Mouse (Mus musculus): ENCODE measurements at regions not wholly inside any gene's neighbourhood (a gene's known extent, or its start where the extent isn't known, plus 50 kb on each side); places are given as distances from the start of the nearest gene placed in this dataset.
A peak's percentile ranks its signal among the peaks of the same experiment; 100 is the strongest.

- DNase-seq (ENCODE audit: low read depth, low spot score): no peak
Observed at GRCm38 (mm10) chr2:158909086-158909485, 114.5 kb downstream of the Dhx35 start.

- no peak for DNase-seq (ENCODE audit: low read depth, low spot score)
Observed at GRCm38 (mm10) chr2:158910325-158910724, 115.7 kb downstream of the Dhx35 start.

- no peak for DNase-seq (ENCODE audit: low read depth, low spot score)
Observed at GRCm38 (mm10) chr2:158911191-158911590, 116.6 kb downstream of the Dhx35 start.

GRCm38 (mm10) chr2:158912631-158913258 is 118.1 kb downstream of the Dhx35 start:
- DNase-seq (ENCODE audit: low read depth, low spot score): peak; percentile 46

GRCm38 (mm10) chr2:158917398-158917797 is 122.8 kb downstream of the Dhx35 start:
- DNase-seq (ENCODE audit: low read depth, low spot score): no peak

- no peak for DNase-seq (ENCODE audit: low read depth, low spot score)
Observed at GRCm38 (mm10) chr2:158918312-158918711, 123.7 kb downstream of the Dhx35 start.

- no peak for DNase-seq (ENCODE audit: low read depth, low spot score)
Observed at GRCm38 (mm10) chr2:158921342-158922255, 127.0 kb downstream of the Dhx35 start.

GRCm38 (mm10) chr2:158922766-158923165 is 128.2 kb downstream of the Dhx35 start:
- no peak for DNase-seq (ENCODE audit: low read depth, low spot score)

- DNase-seq (ENCODE audit: low read depth, low spot score): no peak
Observed at GRCm38 (mm10) chr2:158929507-158929906, 134.9 kb downstream of the Dhx35 start.

GRCm38 (mm10) chr2:158937948-158938565 is 143.4 kb downstream of the Dhx35 start:
- DNase-seq (ENCODE audit: low read depth, low spot score): no peak

GRCm38 (mm10) chr2:158949418-158949817 is 154.8 kb downstream of the Dhx35 start:
- DNase-seq (ENCODE audit: low read depth, low spot score): no peak

- no peak for DNase-seq (ENCODE audit: low read depth, low spot score)
Observed at GRCm38 (mm10) chr2:158951061-158951460, 156.5 kb downstream of the Dhx35 start.

- DNase-seq (ENCODE audit: low read depth, low spot score): no peak
Observed at GRCm38 (mm10) chr2:158956888-158957287, 162.3 kb downstream of the Dhx35 start.

GRCm38 (mm10) chr2:158965003-158965665 is 170.5 kb downstream of the Dhx35 start:
- no peak for DNase-seq (ENCODE audit: low read depth, low spot score)

GRCm38 (mm10) chr2:158972178-158972577 is 177.6 kb downstream of the Dhx35 start:
- no peak for DNase-seq (ENCODE audit: low read depth, low spot score)

- no peak for DNase-seq (ENCODE audit: low read depth, low spot score)
Observed at GRCm38 (mm10) chr2:158985529-158986148, 191.0 kb downstream of the Dhx35 start.

GRCm38 (mm10) chr2:159002481-159003186 is 208.0 kb downstream of the Dhx35 start:
- no peak for DNase-seq (ENCODE audit: low read depth, low spot score)

GRCm38 (mm10) chr2:159003187-159003497 is 208.5 kb downstream of the Dhx35 start:
- DNase-seq (ENCODE audit: low read depth, low spot score): no peak

- no peak for DNase-seq (ENCODE audit: low read depth, low spot score)
Observed at GRCm38 (mm10) chr2:159004417-159004816, 209.8 kb downstream of the Dhx35 start.

GRCm38 (mm10) chr2:159012725-159013124 is 218.1 kb downstream of the Dhx35 start:
- no peak for DNase-seq (ENCODE audit: low read depth, low spot score)

GRCm38 (mm10) chr2:159014553-159014952 is 219.9 kb downstream of the Dhx35 start:
- DNase-seq (ENCODE audit: low read depth, low spot score): no peak
